Mouse (Mus musculus): ENCODE results near the gene Stk32c.

DNA sequence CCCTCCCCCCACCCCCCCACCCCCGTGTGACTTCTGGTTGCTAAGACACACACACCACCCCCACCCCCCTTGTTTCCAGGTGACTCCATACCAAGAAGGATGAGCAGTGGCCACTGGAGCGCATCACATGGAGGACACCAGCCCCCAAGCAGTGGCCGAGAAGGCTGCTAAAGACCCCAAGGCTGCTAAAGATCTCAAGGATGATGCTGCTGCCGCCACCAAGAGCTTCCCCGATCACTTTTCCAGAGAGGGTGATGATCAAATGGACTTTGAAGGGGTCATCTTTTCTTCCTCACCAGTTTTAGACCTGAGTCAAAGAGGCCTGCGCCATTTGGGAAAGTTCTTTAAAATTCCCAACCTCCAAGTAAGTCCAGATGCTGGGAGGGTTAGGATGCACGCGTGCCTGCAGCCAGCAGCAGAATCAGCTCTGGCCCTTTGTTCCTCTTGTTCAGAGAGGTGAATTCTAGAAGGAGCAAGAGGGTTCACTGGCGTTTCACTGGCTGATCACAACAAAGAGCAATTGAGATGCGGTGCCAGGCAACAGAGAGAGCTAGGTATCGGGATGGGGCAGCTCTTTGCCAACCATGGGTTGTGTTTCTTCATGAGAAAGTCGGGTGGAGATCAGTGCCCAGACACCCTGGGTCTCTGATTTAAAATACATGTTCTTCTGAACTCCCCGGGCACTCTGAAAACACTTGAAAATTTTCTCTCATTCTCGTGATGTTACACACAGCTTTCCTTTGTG is 1.7 kb upstream of the Stk32c start:
- TF ChIP-seq POLR2A (IDR thresholded peaks at IDR 0.05; ENCODE audit: low read depth, low read length), result no peak
- TF ChIP-seq CTCF (IDR thresholded peaks at IDR 0.05; ENCODE audit: extremely low read depth, insufficient read depth, insufficient read length, insufficient replicate concordance), result no peak

Measured in spleen, adult 2 months (tissue).